Mouse (Mus musculus): ENCODE results near the gene Gimap3. TPM values are rescaled to one million over a fixed set of nuclear protein-coding genes. Genes with fewer than 3 reads are reported as not detected.

Gene Gimap3
- polyA plus RNA-seq, 1 experiment from 2014 or later: 0.09 TPM

- no peak for DNase-seq (ENCODE audit: low spot score)
These were observed 1.7 kb downstream of the Gimap3 start for GRCm38 (mm10) chr6:48768933-48769332.

DNA sequence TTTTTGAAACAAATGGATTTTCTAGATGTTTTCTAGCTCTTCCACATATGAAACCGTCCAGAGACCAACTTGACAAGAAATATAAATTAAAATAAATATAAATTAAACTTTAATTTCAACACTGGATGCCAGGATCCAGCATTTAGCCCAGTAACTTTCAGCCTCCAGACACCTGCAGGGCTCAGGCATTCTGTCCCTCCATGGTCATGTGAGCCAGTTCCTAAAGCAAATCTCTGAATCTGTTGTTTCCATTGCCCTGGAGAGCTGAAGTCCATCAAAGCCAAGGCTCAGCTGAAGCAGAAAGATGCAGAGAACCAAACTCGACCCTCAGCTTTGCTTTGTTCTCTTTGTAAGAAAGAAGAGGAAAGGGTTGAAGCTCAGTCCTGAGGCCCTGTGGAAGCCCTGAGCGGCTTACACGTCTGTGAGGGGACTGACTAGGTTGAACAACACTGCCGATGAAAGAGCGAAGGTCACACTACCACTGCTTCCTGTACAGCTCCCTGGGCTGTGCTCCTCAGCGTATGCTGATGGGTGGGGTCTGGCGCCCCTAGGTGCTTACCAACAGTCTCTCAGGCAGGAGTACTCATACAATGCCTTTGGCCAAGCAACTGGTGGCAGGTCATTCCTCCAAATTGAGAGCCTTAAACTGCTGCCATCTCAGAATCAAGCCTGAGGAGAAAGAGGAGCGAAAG is 2.3 kb downstream of the Gimap3 start:
- H3K4me3 ChIP-seq: no peak overlapping the region
- no peaks in the 10 kb centered on the region for H3K36me3 ChIP-seq
- no peaks in the 10 kb centered on the region for H3K27me3 ChIP-seq (ENCODE audit: insufficient read depth, poor library complexity, severe bottlenecking)
- H3K9me3 ChIP-seq: peaks cover 8% of the 10 kb centered on the region; the same call in 1 of the 2 replicates
- H3K27ac ChIP-seq: no peak overlapping the region
- no peaks in the 10 kb centered on the region for H3K4me1 ChIP-seq (replicated peaks)
- DNase-seq (ENCODE audit: low spot score): no peak
- 75% methylated on average over 9 of the region's 9 CpGs for WGBS

More at GRCm38 (mm10) chr6:48768933-48769332, 1.7 kb downstream of the Gimap3 start:
- no peaks in the 10 kb centered on the region for H3K27me3 ChIP-seq (ENCODE audit: insufficient read depth, poor library complexity, severe bottlenecking)
- no peaks in the 10 kb centered on the region for H3K36me3 ChIP-seq
- H3K9me3 ChIP-seq: peaks cover 8% of the 10 kb centered on the region; the same call in 1 of the 2 replicates
- H3K4me3 ChIP-seq: no peak overlapping the region
- H3K27ac ChIP-seq: no peak overlapping the region
- 87% methylated on average over 3 of the region's 3 CpGs for WGBS
- no peaks in the 10 kb centered on the region for H3K4me1 ChIP-seq (replicated peaks)

DNA sequence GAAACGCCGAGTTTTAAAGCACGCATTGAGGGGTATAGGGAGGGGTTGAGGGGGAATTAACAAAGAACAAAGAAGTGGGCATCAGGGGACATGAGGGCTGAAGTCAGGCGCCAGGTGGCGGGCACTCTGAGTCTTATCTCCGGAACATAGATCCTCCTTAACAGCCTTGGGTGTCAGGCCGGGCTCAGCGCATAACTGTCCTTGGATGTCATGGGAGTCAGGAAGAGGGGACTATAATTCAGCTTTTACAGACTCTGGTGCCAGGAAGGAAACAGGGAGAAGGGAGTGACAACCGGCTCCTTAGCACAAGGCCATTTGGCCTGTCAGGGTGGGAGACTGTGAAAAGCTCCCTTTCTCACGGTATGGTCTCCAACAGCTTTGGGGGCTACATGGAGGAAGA is 6.2 kb downstream of the Gimap3 start:
- Histone ChIP-seq H3K4me1 (replicated peaks) (no peaks in the 10 kb centered on the region), H3K27me3 (ENCODE audit: insufficient read depth, poor library complexity, severe bottlenecking) (no peaks in the 10 kb centered on the region), H3K4me3 (no peak overlapping the region), H3K27ac (no peak overlapping the region), H3K36me3 (no peaks in the 10 kb centered on the region), H3K9me3 (peaks cover 8% of the 10 kb centered on the region; the same call in 1 of the 2 replicates)
- WGBS: 93% methylated on average over 10 of the region's 10 CpGs
- DNase-seq (ENCODE audit: low spot score): no peak

DNA sequence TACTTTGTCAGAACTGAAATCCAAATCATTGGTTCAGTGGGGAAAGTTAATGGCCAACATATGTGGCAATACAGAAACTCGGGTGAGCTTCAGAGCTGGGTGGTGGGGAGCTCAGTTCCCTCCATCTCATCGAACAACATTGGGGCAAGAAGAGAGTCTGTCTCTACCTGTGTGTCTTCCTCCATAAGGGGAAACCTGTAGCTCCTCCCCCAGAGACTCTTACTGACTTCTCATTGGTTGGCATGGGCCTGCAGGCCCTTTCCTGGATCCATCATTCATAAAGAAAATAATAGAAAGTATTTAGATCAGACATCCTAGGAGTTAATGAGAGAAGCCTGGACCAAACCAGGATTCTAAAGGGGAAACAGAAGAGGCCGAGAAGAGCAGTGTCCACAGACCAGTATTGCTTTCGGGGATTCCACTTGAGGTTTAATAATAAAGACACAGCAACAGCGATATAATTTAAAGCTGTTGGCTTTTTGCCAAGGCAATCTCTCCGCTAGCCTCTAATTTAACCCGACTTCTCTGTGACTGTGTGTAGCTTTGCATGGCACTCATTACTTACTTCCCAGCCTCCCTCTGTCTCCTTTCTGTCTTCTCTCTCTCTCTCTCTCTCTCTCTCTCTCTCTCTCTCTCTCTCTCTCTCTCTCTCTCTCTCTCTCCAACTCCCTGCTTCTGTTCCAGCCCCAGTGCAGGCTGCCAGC is 6.9 kb downstream of the Gimap3 start:
- no peak for DNase-seq (ENCODE audit: low spot score)
- WGBS: 88% methylated on average over 7 of the region's 7 CpGs
- H3K4me1 ChIP-seq (replicated peaks): no peaks in the 10 kb centered on the region

DNA sequence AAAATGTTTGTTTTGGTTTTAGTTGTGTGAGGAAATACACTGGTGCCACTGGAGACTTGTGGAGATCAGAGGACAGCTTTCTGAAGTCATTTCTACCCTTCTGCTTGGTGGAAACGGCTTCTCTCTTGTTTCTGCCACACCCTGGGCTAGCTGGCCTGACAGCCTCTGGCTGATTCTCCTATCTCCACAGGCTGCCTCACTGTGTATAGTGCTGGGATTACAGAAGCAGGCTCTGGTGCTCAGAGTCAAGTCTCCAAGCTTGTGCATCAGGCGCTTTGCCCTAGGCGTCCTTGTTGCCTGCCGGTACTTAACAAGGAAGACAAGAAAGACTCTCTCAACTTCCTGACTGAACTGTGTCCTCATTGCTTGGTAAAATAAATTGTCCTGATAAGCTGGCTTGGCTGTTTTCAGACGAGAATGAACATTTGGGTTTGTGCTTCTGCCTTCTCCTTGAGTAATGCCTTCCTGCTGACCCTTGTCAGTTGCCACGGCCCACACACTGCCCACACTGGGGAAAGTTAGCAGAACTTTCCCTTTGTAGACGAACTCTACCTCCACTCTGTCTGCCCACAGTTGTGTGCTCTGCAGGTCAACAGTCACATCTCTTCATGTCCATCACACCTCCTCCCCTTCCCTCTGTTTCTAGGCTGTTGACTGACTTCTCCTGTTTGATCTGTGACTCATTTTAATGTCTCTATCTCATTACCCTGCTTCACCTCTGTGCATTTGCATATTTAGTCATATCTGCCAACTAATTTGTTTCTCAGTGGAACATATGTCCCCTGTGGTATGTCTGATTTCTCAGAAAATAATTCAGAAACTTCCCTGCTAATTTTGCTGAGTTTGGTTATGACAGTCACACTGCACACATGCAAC is 23.3 kb downstream of the Gimap3 start:
- H3K27ac ChIP-seq: no peak overlapping the region
- H3K36me3 ChIP-seq: no peaks in the 10 kb centered on the region
- H3K9me3 ChIP-seq: no peaks in the 10 kb centered on the region
- H3K27me3 ChIP-seq (ENCODE audit: insufficient read depth, poor library complexity, severe bottlenecking): peaks cover 31% of the 10 kb centered on the region
- H3K4me1 ChIP-seq (replicated peaks): peaks cover 18% of the 10 kb centered on the region
- H3K4me3 ChIP-seq: no peak overlapping the region
- no peak for DNase-seq (ENCODE audit: low spot score)
- WGBS: 75% methylated on average over 7 of the region's 7 CpGs

More for the DNA sequence above, 6.9 kb downstream of the Gimap3 start:
- Histone ChIP-seq H3K36me3 (no peaks in the 10 kb centered on the region), H3K27ac (no peak overlapping the region), H3K4me3 (no peak overlapping the region), H3K27me3 (ENCODE audit: insufficient read depth, poor library complexity, severe bottlenecking) (no peaks in the 10 kb centered on the region), H3K9me3 (peaks cover 8% of the 10 kb centered on the region; the same call in 1 of the 2 replicates)

DNA sequence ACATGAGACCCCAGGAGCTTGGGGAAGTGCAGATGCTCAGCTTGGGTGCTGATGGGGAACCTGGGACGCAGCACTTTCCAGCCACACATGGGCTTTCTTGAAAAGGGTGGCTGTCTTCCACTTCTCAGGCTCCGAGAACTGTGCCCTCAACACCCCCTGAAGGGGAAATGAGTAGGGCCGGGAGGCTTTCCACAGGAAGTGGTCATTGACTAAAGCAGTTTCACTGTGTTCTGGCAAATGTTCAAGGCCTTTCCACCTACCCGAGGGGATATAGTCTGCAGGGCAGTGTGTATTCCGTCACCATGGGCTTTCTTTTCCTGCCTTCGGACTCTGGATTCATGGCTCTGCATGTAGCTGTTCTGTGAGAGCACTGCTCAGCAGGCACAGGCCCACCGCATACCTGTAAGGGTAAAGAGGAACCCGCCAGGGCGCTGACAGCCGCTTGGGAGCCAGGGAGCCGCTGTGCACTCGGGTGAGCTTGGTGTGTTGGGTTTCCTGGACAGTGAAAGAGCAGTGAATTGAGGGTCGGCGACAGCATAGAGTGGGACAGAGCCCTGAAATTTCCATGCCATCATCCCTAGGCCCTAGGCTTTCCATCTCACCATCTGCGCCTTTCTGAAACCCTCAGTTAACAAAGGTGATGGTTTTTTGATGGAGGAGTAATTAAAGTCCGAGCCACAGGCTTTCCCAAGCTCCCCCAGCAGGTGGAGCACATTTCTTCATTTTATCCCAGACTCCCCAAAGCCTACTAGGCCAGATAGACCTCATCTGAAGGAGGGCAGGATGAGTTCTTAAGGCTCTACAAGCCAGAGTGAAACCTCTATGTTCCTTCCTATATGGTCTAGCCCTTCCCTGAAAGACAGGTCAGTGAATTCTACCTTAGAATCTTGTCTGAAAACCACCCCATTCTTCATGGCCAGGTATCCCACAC is 24.4 kb downstream of the Gimap3 start, which contains the start of gene Gimap5:
Gene Gimap5 (plus strand): TSS at position 239 of the 931 bp plus-strand sequence.
- Histone ChIP-seq H3K4me3 (no peak within 1 kb of the TSS), H3K9me3 (no peaks in the 10 kb centered on the region), H3K36me3 (no peaks in the 10 kb centered on the region), H3K27ac (no peak within 1 kb of the TSS), H3K27me3 (ENCODE audit: insufficient read depth, poor library complexity, severe bottlenecking) (peaks cover 43% of the 10 kb centered on the region), H3K4me1 (replicated peaks) (peaks cover 25% of the 10 kb centered on the region)
- 47% methylated on average over 16 of the region's 16 CpGs for WGBS
- DNase-seq (ENCODE audit: low spot score): peak; percentile 16

GRCm38 (mm10) chr6:48745490-48745889 is 25.2 kb downstream of the Gimap3 start:
- Histone ChIP-seq H3K4me1 (replicated peaks) (peaks cover 30% of the 10 kb centered on the region), H3K27me3 (ENCODE audit: insufficient read depth, poor library complexity, severe bottlenecking) (peaks cover 50% of the 10 kb centered on the region), H3K9me3 (no peaks in the 10 kb centered on the region), H3K4me3 (no peak overlapping the region), H3K36me3 (no peaks in the 10 kb centered on the region), H3K27ac (no peak overlapping the region)
- 61% methylated on average over 2 of the region's 2 CpGs for WGBS
- DNase-seq (ENCODE audit: low spot score): no peak

GRCm38 (mm10) chr6:48742422-48743351 is 28.0 kb downstream of the Gimap3 start:
- Histone ChIP-seq H3K4me3 (peak overlapping the region; percentile 64), H3K27me3 (ENCODE audit: insufficient read depth, poor library complexity, severe bottlenecking) (peaks cover 53% of the 10 kb centered on the region), H3K9me3 (no peaks in the 10 kb centered on the region), H3K27ac (peak overlapping the region; percentile 67), H3K36me3 (no peaks in the 10 kb centered on the region), H3K4me1 (replicated peaks) (peaks cover 30% of the 10 kb centered on the region)
- peak; percentile 40 for DNase-seq (ENCODE audit: low spot score)
- WGBS: 2% methylated on average over 52 of the region's 52 CpGs

GRCm38 (mm10) chr6:48741711-48742206 is 28.9 kb downstream of the Gimap3 start:
- H3K9me3 ChIP-seq: no peaks in the 10 kb centered on the region
- 36% methylated on average over 9 of the region's 9 CpGs for WGBS
- H3K4me1 ChIP-seq (replicated peaks): peaks cover 30% of the 10 kb centered on the region
- no peak overlapping the region for H3K27ac ChIP-seq
- H3K4me3 ChIP-seq: peak overlapping the region; percentile 64; the same call in 1 of the 2 replicates
- DNase-seq (ENCODE audit: low spot score): no peak
- H3K27me3 ChIP-seq (ENCODE audit: insufficient read depth, poor library complexity, severe bottlenecking): peaks cover 53% of the 10 kb centered on the region
- H3K36me3 ChIP-seq: no peaks in the 10 kb centered on the region

DNA sequence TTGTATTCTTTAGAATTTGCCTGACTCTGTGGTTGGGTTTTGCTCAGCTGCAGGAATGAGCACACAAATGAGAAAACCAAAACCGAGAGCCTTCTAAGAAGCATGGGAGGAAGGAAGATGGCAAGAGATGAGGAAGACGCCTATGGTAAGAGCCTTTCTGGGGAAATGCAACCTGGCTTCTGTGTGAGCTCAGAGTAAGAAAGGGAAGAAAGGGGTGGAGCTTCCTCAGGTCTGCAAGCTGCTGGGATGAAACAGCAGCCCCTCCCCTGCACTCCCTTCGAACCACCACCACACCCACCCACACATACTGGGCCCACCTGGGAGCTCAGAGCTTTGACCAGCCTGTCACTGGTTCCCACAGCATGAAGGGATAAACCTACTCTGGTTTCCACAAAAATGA is 29.4 kb downstream of the Gimap3 start:
- no peak overlapping the region for H3K27ac ChIP-seq
- no peak for DNase-seq (ENCODE audit: low spot score)
- H3K36me3 ChIP-seq: no peaks in the 10 kb centered on the region
- H3K9me3 ChIP-seq: no peaks in the 10 kb centered on the region
- WGBS: 22% methylated on average over 3 of the region's 3 CpGs
- H3K4me3 ChIP-seq: no peak overlapping the region
- peaks cover 53% of the 10 kb centered on the region for H3K27me3 ChIP-seq (ENCODE audit: insufficient read depth, poor library complexity, severe bottlenecking)
- H3K4me1 ChIP-seq (replicated peaks): peaks cover 30% of the 10 kb centered on the region

Measured in hindbrain, embryonic 10.5 days (tissue).